Mouse (Mus musculus) adrenal gland, postnatal 14 days (tissue): ENCODE data around the gene Herc6. TPM values are rescaled to one million over a fixed set of nuclear protein-coding genes. Genes with fewer than 3 reads are reported as not detected.

Source experiments
- total RNA-seq: library from RNA; stranded (reverse); gene quantifications from 2 replicates; pipeline ENCODE4 v1.2.3, GENCODE M21; 2021

Herc6 gene
- total RNA-seq, 1 experiment from 2014 or later, result 13.2 TPM

Other genes with a start within 250 kb of the Herc6 start
- not detected in 2 replicates for gene Vmn1r17, start 217.3 kb upstream of the Herc6 start, total RNA-seq
- gene Vmn1r18, start 185.2 kb upstream of the Herc6 start, total RNA-seq, result not detected in 2 replicates
- not detected in 2 replicates for gene Vmn1r19, start 177.2 kb upstream of the Herc6 start, total RNA-seq
- gene Vmn1r20, start 152.1 kb upstream of the Herc6 start, total RNA-seq, result not detected in 2 replicates
- 43.1 and 44.9 TPM in 2 replicates for gene Ppm1k, start 45.5 kb upstream of the Herc6 start, total RNA-seq
- gene Pyurf, start 111.1 kb downstream of the Herc6 start, total RNA-seq, result 22.5 and 23.7 TPM in 2 replicates
- 20.7 and 21.0 TPM in 2 replicates for gene Lancl2, start 121.5 kb downstream of the Herc6 start, total RNA-seq
- gene Vopp1, start 244.2 kb downstream of the Herc6 start, total RNA-seq, result 17.9 and 20.4 TPM in 2 replicates